Mouse (Mus musculus): ENCODE measurements around the gene Dag1. TPM values are rescaled to one million over a fixed set of nuclear protein-coding genes. Genes with fewer than 3 reads are reported as not detected.

The Dag1 gene
- total RNA-seq, 2 experiments from 2014 or later, result 170 to 229 TPM

DNA sequence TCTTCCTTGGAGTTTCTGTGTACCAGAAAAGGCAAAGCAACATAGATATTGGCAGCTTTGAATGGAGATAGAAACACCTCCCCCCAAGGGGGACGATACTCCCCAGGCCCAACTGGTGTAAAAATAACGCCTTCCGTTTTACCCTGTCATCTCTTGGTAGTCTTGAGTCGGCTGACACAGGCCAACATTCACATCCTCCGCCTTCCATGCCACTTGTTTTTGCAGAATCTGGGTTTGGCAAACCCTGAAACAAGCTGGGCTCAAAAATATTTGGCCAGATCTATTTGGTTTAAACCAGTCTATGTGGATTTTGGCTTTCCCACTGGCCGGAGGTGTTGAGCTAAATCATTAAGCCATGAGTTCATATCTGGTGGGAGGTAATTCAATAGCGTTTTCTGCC, 74.7 kb downstream of the Dag1 start:
- Histone ChIP-seq H3K4me3 (no peak overlapping the region), H3K27ac (no peak overlapping the region)
- intact Hi-C loops (cut with DNase I), result no loop called here
- no peak for DNase-seq
- no peak for TF ChIP-seq CTCF (IDR thresholded peaks at IDR 0.05)

GRCm38 (mm10) chr9:108188511-108188910, 75.2 kb downstream of the Dag1 start:
- intact Hi-C loops (cut with DNase I), result no loop called here
- TF ChIP-seq CTCF (IDR thresholded peaks at IDR 0.05), result no peak
- Histone ChIP-seq H3K27ac (no peak overlapping the region), H3K4me3 (no peak overlapping the region)
- DNase-seq, result no peak

DNA sequence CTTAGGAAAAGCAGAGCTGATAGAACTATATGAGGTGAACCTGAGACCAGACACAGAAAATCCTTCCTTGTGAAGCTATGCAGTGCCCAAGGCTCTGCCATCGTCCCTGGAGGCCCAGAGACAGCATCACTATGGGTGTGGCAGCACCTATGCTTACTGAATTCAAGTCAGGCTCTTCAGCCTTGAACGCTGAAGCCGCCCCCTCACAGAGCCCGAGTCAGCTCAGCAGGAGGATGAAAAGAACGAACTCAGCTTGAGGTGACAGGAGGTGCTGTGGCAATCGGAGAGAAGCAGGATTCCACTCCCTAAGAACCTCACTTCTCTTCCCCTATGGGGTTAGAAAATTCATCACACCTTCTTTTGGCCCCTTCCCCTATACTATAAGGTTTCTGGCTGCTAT, 76.1 kb downstream of the Dag1 start:
- intact Hi-C loops (cut with DNase I), result no loop called here
- no peak for DNase-seq
- TF ChIP-seq CTCF (IDR thresholded peaks at IDR 0.05), result no peak
- Histone ChIP-seq H3K27ac (no peak overlapping the region), H3K4me3 (no peak overlapping the region)

DNA sequence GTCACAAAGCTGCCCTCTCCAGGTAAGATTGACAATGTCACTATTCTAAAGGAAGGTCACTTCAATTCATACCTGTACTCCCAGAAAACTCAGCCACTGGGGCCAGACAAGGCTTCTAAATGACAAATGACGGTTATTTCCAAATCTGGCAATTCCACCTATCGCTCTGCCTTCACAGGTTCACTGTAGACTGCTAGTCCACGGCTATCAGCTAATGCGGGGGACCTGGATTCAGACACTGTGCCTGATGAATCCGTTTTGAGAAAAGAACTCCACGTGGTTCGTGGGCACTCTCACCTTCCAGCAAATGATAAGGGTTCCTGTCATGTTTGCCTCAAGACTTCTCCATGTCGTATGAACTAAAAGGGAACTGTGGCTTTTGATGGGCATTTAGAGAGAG, 78.0 kb downstream of the Dag1 start:
- H3K4me3 ChIP-seq, result no peak overlapping the region
- no peak overlapping the region for H3K27ac ChIP-seq
- DNase-seq, result no peak
- no peak for TF ChIP-seq CTCF (IDR thresholded peaks at IDR 0.05)
- intact Hi-C loops (cut with DNase I), result no loop called here

DNA sequence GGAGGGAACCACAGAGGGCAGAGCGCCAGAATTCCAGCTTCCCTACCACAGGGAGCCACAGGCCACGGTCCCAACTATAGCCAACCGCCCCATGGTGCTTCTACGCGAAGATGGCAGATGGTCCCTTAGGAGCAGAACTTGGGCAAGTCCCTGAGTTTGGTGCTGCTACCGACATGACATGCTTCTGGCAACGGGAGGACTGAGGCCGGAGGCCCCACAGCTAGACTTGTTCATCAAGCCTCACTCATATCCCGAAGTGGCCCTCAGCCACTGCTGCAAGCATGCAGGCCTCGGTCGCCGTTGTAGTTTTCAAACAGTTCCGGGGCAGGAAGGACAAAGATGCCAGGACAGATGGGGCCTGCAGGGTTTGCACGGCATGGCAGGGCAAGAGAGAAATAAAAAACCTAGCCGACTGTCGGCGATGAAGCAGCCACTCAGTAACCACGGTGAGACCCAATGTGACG, 80.2 kb downstream of the Dag1 start:
- H3K4me3 ChIP-seq, result no peak overlapping the region
- intact Hi-C loops (cut with DNase I), result no loop called here
- DNase-seq, result no peak
- no peak for TF ChIP-seq CTCF (IDR thresholded peaks at IDR 0.05)
- H3K27ac ChIP-seq, result no peak overlapping the region

- Histone ChIP-seq H3K27ac (no peak overlapping the region), H3K4me3 (no peak overlapping the region)
- intact Hi-C loops (cut with DNase I), result no loop called here
- TF ChIP-seq CTCF (IDR thresholded peaks at IDR 0.05), result no peak
- DNase-seq, result no peak
These were observed 80.8 kb downstream of the Dag1 start for GRCm38 (mm10) chr9:108182806-108183506.

- no peak overlapping the region for H3K4me3 ChIP-seq
- TF ChIP-seq CTCF (IDR thresholded peaks at IDR 0.05), result no peak
- no peak overlapping the region for H3K27ac ChIP-seq
- intact Hi-C loops (cut with DNase I), result no loop called here
- no peak for DNase-seq
These were observed 85.4 kb downstream of the Dag1 start for GRCm38 (mm10) chr9:108178391-108178790.

DNA sequence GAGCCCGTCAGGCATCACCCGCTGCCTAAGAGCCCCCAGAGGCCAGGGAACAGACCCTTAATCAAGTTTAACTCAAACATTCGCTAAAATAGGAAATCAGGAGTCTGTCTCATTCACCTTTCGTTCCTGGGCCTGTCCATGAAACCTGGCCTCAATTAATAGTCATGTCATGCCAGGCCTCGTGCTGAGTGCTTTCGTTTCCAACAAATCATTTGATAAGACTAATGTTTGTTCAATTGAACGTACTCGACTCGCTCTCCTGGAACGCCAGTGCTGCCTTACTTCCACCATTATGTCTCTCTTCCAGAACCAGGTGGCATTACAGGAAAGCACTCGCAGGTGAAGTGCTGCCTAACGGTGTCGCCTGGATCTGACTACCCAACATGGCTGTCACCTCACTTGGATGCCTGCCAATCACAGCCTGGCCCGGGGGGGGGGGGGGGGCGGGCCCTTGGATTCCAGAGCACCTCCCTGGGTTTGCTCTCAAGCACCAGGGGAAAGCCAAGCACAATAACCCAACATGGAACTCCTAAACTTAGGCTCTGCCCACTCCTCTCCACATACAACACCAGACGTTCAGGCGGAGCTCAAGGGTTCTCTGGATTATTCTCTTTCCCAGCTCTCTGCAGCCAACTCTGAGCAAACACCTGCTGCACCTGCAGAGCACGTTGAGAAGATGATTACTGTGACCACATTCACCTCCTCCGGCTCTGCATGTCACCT, 88.5 kb downstream of the Dag1 start:
- H3K27ac ChIP-seq, result no peak overlapping the region
- H3K4me3 ChIP-seq, result no peak overlapping the region
- TF ChIP-seq CTCF (IDR thresholded peaks at IDR 0.05), result no peak
- no peak for DNase-seq
- intact Hi-C loops (cut with DNase I), result no loop called here

DNA sequence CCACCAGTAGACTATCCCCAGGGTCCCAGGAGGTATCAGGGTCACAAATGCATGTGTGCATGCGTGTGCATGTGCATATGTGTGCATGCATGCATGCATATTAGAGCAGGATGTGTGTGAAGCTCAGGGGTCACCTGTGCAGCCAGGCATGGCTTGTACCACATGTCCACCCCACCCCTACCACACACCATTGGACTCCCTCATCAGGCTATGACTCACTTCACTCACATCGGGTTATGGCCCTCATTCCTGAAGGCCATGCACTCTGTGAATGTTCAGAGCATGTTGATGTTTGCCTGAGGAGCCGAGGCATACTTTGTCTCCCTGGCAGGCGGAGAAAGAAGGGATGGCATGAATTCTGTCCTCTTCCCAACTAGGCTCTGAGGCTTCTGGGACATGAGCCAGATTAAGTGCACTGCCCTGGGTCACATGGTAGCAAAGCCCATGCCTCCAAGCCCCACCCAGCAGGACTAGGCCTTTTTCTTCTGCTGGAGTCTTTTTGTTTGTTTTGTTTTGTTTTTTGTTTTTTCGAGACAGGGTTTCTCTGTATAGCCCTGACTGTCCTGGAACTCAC, 90.9 kb downstream of the Dag1 start:
- Histone ChIP-seq H3K4me3 (no peak overlapping the region), H3K27ac (no peak overlapping the region)
- TF ChIP-seq CTCF (IDR thresholded peaks at IDR 0.05), result no peak
- intact Hi-C loops (cut with DNase I), result no loop called here
- no peak for DNase-seq

DNA sequence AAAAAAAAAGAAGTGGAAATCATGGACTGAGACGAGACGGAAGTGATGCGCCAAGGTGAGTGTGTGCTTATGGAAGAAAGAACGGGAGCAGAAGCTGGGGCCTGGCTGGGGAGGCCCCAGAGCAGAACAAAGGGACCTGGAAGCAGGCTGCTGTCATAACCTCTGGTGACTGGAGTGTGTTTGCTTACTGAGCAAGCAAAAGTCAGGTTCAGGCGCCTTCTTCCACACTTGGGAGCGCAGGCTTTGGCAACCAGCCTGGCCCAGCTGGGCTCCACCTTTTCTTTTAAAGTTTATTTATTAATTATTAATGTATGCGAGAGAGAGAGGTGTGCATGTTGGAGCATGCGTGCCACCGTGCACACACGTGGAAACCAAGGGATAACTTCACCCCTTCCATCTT, 94.0 kb downstream of the Dag1 start:
- no peak for TF ChIP-seq CTCF (IDR thresholded peaks at IDR 0.05)

DNA sequence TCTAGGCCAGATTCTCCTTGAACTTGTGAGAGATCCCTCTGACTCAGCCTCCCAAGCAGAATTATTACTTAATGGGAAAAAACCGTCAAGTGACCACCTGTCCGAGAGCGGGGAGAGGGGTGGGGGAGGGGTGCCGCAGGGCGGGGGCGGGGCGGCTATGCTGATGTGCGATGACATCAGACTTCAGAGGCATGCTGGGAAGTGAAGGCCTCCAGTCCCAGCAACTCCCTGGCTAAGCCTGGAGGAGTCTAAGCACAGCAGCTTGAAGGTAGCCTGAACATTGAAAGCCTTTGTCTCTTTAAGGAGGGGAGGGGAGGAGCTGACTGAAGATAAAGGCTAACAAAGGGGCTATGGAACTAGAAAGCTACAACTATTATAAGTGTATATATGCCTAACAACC, 98.6 kb downstream of the Dag1 start:
- intact Hi-C loops (cut with DNase I), result no loop called here
- no peak for TF ChIP-seq CTCF (IDR thresholded peaks at IDR 0.05)
- Histone ChIP-seq H3K4me3 (no peak overlapping the region), H3K27ac (no peak overlapping the region)
- DNase-seq, result no peak

More for the DNA sequence above, 94.0 kb downstream of the Dag1 start:
- no peak for DNase-seq
- H3K27ac ChIP-seq, result no peak overlapping the region
- intact Hi-C loops (cut with DNase I), result no loop called here
- H3K4me3 ChIP-seq, result no peak overlapping the region

- Histone ChIP-seq H3K27ac (no peak overlapping the region), H3K4me3 (no peak overlapping the region)
- DNase-seq, result no peak
- no peak for TF ChIP-seq CTCF (IDR thresholded peaks at IDR 0.05)
- intact Hi-C loops (cut with DNase I), result no loop called here
These were observed 100.0 kb downstream of the Dag1 start for GRCm38 (mm10) chr9:108163646-108164284.

- intact Hi-C loops (cut with DNase I), result no loop called here
- no peak for DNase-seq
- no peak for TF ChIP-seq CTCF (IDR thresholded peaks at IDR 0.05)
- H3K4me3 ChIP-seq, result no peak overlapping the region
- H3K27ac ChIP-seq, result no peak overlapping the region
These were observed 105.9 kb downstream of the Dag1 start for GRCm38 (mm10) chr9:108157891-108158290.
